Mouse (Mus musculus) adipose tissue, adult 10 weeks (tissue): ENCODE results near the gene Slirp. TPM values are rescaled to one million over a fixed set of nuclear protein-coding genes. Genes with fewer than 3 reads are reported as not detected.

Source experiments
- polyA plus RNA-seq: library from polyadenylated mRNA; stranded (reverse); fragments of 350-450 nt; fragmentation: Illumina TruSeq; extraction: RNeasy Lipid Tissue Mini Kit (QIAGEN cat#74804); gene quantifications from one replicate; pipeline ENCODE4 v1.2.3, GENCODE M21; 2014; ENCODE audit warnings: low read depth, low replicate concordance

Gene Slirp
- polyA plus RNA-seq: 97.1 TPM

GRCm38 (mm10) chr12:87443700-87444122 lies at the start of gene Slirp, which contains the start of gene Alkbh1:
TSS of gene Slirp (plus strand) at chr12:87443896.
TSS of gene Alkbh1 (minus strand) at chr12:87444017.

GRCm38 (mm10) chr12:87471964-87472786 lies 28.5 kb downstream of the Slirp start, which contains the start of gene Snw1:
TSS of gene Snw1 (minus strand) at chr12:87472274.

GRCm38 (mm10) chr12:87494421-87494820 lies 50.7 kb downstream of the Slirp start, which contains the start of gene Gm5788:
TSS of gene Gm5788 (plus strand) at chr12:87494721.

Other genes starting within 250 kb of the Slirp start
- gene Samd15, start 244.2 kb upstream of the Slirp start, polyA plus RNA-seq: 1.4 TPM
- gene Tmed8, start 243.4 kb upstream of the Slirp start, polyA plus RNA-seq: 6.8 TPM
- 1.2 TPM for gene Noxred1, start 205.2 kb upstream of the Slirp start, polyA plus RNA-seq
- 28.9 TPM for gene Vipas39, start 177.6 kb upstream of the Slirp start, polyA plus RNA-seq
- 91.5 TPM for gene Ahsa1, start 177.4 kb upstream of the Slirp start, polyA plus RNA-seq
- 7.0 TPM for gene Ism2, start 144.2 kb upstream of the Slirp start, polyA plus RNA-seq
- gene Sptlc2, start 55.5 kb upstream of the Slirp start, polyA plus RNA-seq: 60.3 TPM
- gene Alkbh1, start 121 bp downstream of the Slirp start, polyA plus RNA-seq: 19.1 TPM
- gene Snw1, start 28.4 kb downstream of the Slirp start, polyA plus RNA-seq: 50.7 TPM
- gene Gm5788, start 50.8 kb downstream of the Slirp start, polyA plus RNA-seq: not detected
- gene Gm8300, start 70.4 kb downstream of the Slirp start, polyA plus RNA-seq: 0.32 TPM
- not detected for gene Oog1, start 158.8 kb downstream of the Slirp start, polyA plus RNA-seq
- not detected for gene Gm4027, start 175.0 kb downstream of the Slirp start, polyA plus RNA-seq
- gene Gm16381, start 200.7 kb downstream of the Slirp start, polyA plus RNA-seq: not detected